Mouse (Mus musculus): ENCODE data around the gene Gm20683. TPM values are rescaled to one million over a fixed set of nuclear protein-coding genes. Genes with fewer than 3 reads are reported as not detected.

Gene Gm20683
- total and polyA plus RNA-seq, 3 experiments, result 4.9 to 6.8 TPM; not detected in 1

DNA sequence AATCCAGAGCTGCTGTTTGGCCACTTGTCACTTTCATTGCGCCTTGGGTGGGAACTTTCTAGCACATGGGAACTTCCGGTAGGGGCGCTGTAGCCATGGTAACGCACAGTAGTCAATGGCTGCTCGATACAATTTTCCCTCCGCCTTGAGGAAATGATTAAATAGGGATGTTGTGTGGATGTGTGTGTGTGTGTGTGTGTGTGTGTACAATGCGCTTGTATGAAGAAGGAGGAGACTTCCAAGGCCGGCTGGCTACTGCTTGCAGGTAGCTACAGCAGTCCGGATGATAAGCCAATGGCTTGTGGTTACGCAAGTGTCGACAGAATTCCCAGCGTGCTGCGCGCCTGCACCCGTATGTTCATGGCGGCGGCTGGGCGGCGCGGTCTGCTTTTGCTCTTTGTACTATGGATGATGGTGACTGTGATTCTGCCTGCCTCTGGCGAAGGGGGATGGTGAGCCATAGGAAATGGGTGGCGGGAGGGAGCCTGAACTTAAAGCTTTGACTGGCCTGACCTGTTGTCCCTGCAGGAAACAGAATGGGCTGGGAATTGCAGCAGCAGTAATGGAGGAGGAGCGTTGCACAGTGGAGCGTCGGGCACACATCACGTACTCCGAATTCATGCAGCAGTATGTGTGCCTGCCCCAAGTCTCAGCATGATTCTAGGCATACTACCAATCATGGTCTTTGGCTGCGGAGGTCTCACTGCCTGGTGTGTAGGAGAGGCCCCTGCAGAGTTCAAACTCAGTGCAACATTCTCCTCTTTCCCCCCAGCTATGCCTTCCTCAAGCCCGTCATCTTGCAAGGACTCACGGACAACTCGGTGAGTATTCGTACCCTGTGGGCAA is 12.6 kb downstream of the Gm20683 start, which contains the start of gene Jmjd8:
Gene Jmjd8 (plus strand): TSS at position 156 of the 846 bp plus-strand sequence.
- peak within 1 kb of the TSS; percentile 72 for H3K27ac ChIP-seq (ENCODE audit: control insufficient read depth, low read depth, low read length)
- H3K4me1 ChIP-seq (ENCODE audit: control insufficient read depth in 1 of 2, insufficient read depth in 2 of 2, low read length in 2 of 2), result peaks cover 2 to 41% of the 10 kb centered on the region in 2 experiments; a peak in 3 of 4 replicates
- H3K4me3 ChIP-seq (ENCODE audit: control insufficient read depth in 1 of 2, insufficient read depth in 1 of 2, low read depth in 2 of 2, low read length in 2 of 2), result peak within 1 kb of the TSS; percentile 81 to 89
- no peaks in the 10 kb centered on the region for H3K9me3 ChIP-seq (replicated peaks; ENCODE audit: insufficient read depth, low read length)
- peak within 1 kb of the TSS; percentile 83 for H3K9ac ChIP-seq (ENCODE audit: control insufficient read depth, low read depth, low read length, poor library complexity, severe bottlenecking)
- no peaks in the 10 kb centered on the region for H3K27me3 ChIP-seq (ENCODE audit: control insufficient read depth in 1 of 2, insufficient read depth in 2 of 2, low read length in 2 of 2)
- peak; percentile 91 for DNase-seq (ENCODE audit: low read depth, low spot score)
- H3K36me3 ChIP-seq (ENCODE audit: control insufficient read depth in 1 of 2, insufficient read depth in 2 of 2, low read length in 2 of 2), result peaks cover 0 to 13% of the 10 kb centered on the region in 2 experiments; a peak in 2 of 4 replicates
- peaks cover 66% of the 10 kb centered on the region for H3K79me2 ChIP-seq (ENCODE audit: control insufficient read depth, insufficient read depth, low read length, poor library complexity)
- TF ChIP-seq ZNF384 (IDR thresholded peaks at IDR 0.05; ENCODE audit: low read depth, low read length) (no peak), NRF1 (IDR thresholded peaks at IDR 0.05; ENCODE audit: insufficient read depth, low read depth, low read length, poor library complexity, severe bottlenecking) (peak; percentile 46; the same call in 1 of the 2 replicates), TAL1 (IDR thresholded peaks at IDR 0.05; ENCODE audit: low read length) (no peak), CHD2 (IDR thresholded peaks at IDR 0.05; ENCODE audit: low read length) (no peak), MYC (IDR thresholded peaks at IDR 0.05; ENCODE audit: low read depth, low read length) (peak; percentile 75), CHD1 (IDR thresholded peaks at IDR 0.05; ENCODE audit: low read depth, low read length) (no peak), EP300 (IDR thresholded peaks at IDR 0.05; ENCODE audit: low read depth in 1 of 2, low read length in 2 of 2) (0 out of 4 replicates have a peak, but pooled peaks of 1 of the 2 experiments have one; percentile 12), ZC3H11A (IDR thresholded peaks at IDR 0.05; ENCODE audit: low read depth, low read length) (no peak), ELF1 (IDR thresholded peaks at IDR 0.05; ENCODE audit: low read depth, low read length) (peak; percentile 71), SIN3A (IDR thresholded peaks at IDR 0.05; ENCODE audit: low read length) (peak; percentile 85), BHLHE40 (IDR thresholded peaks at IDR 0.05; ENCODE audit: borderline replicate concordance, low read depth, low read length) (no peak), POLR2A (IDR thresholded peaks at IDR 0.05; ENCODE audit: control insufficient read depth in 1 of 2, insufficient read depth in 1 of 2, low read depth in 1 of 2, low read length in 2 of 2, poor library complexity in 1 of 2) (peak; percentile 83 to 84; a peak in 2 of 4 replicates), MAZ (IDR thresholded peaks at IDR 0.05; ENCODE audit: low read depth, low read length) (0 out of 2 replicates have a peak, but pooled peaks have one; percentile 38), USF1 (IDR thresholded peaks at IDR 0.05; ENCODE audit: low read depth, low read length) (0 out of 2 replicates have a peak, but pooled peaks have one; percentile 36), GABPA (IDR thresholded peaks at IDR 0.05; ENCODE audit: low read depth, low read length) (no peak), UBTF (IDR thresholded peaks at IDR 0.05; ENCODE audit: borderline replicate concordance, insufficient read depth, low read depth, low read length) (no peak), ETS1 (IDR thresholded peaks at IDR 0.05; ENCODE audit: low read depth, low read length) (0 out of 2 replicates have a peak, but pooled peaks have one; percentile 42), GATA1 (IDR thresholded peaks at IDR 0.05; ENCODE audit: low read depth, low read length) (no peak; the same call in 1 of the 2 replicates), TBP (IDR thresholded peaks at IDR 0.05; ENCODE audit: low read depth, low read length) (peak; percentile 64), HCFC1 (IDR thresholded peaks at IDR 0.05; ENCODE audit: low read depth, low read length) (peak; percentile 84), NELFE (IDR thresholded peaks at IDR 0.05; ENCODE audit: low read depth, low read length) (peak; percentile 90), MXI1 (IDR thresholded peaks at IDR 0.05; ENCODE audit: low read depth, low read length) (peak; percentile 86), RAD21 (IDR thresholded peaks at IDR 0.05; ENCODE audit: low read depth, low read length) (no peak), USF2 (IDR thresholded peaks at IDR 0.05; ENCODE audit: borderline replicate concordance in 1 of 2, insufficient read depth in 1 of 2, low read depth in 1 of 2, low read length in 2 of 2) (no peak), TCF12 (IDR thresholded peaks at IDR 0.05; ENCODE audit: low read depth, low read length) (peak; percentile 68), RCOR1 (IDR thresholded peaks at IDR 0.05; ENCODE audit: low read depth, low read length) (no peak; the same call in 1 of the 2 replicates), KAT2A (conservative IDR thresholded peaks at IDR 0.05; ENCODE audit: low read depth, low read length) (peak; percentile 45; the same call in 1 of the 2 replicates), MAX (IDR thresholded peaks at IDR 0.05; ENCODE audit: low read length) (peak; percentile 79), JUND (IDR thresholded peaks at IDR 0.05; ENCODE audit: low read depth, low read length) (no peak), MEF2A (IDR thresholded peaks at IDR 0.05; ENCODE audit: extremely low read depth, insufficient replicate concordance, low read depth, low read length, poor library complexity, severe bottlenecking) (no peak), SMC3 (IDR thresholded peaks at IDR 0.05; ENCODE audit: low read depth, low read length) (no peak; the same call in 1 of the 2 replicates), MAFK (IDR thresholded peaks at IDR 0.05; ENCODE audit: borderline replicate concordance, low read depth, low read length) (no peak), POLR2AphosphoS5 (IDR thresholded peaks at IDR 0.05; ENCODE audit: borderline replicate concordance, low read depth, low read length) (peak; percentile 82), ZKSCAN1 (IDR thresholded peaks at IDR 0.05; ENCODE audit: low read depth, low read length) (peak; percentile 64; the same call in 1 of the 2 replicates)
